Mouse (Mus musculus) embryo, embryonic 9.5 days (tissue): ENCODE results near the gene Grem2.

Experiments
- DNase-seq: peaks from one replicate; pipeline ENCODE4 v3.0.0-alpha.2; 2017; ENCODE audit errors: extremely low spot score

Grem2 gene

GRCm38 (mm10) chr1:174788617-174789016 is 133.0 kb downstream of the Grem2 start:
- DNase-seq = no peak
